Mouse (Mus musculus): ENCODE measurements at regions not wholly inside any gene's neighbourhood (a gene's known extent, or its start where the extent isn't known, plus 50 kb on each side); places are given as distances from the start of the nearest gene placed in this dataset.

- no peak for DNase-seq
These were observed 974.4 kb downstream of the Epha4 start for GRCm38 (mm10) chr1:76540529-76540928.

- no peak for DNase-seq
These were observed 964.0 kb downstream of the Epha4 start for GRCm38 (mm10) chr1:76550876-76551275.

GRCm38 (mm10) chr1:76559441-76559840 lies 955.4 kb downstream of the Epha4 start:
- DNase-seq, result no peak

- DNase-seq, result no peak
These were observed 939.4 kb downstream of the Epha4 start for GRCm38 (mm10) chr1:76575487-76575886.

- DNase-seq, result no peak
These were observed 929.0 kb downstream of the Epha4 start for GRCm38 (mm10) chr1:76585921-76586320.

GRCm38 (mm10) chr1:76625831-76626230 lies 889.1 kb downstream of the Epha4 start:
- DNase-seq, result no peak

GRCm38 (mm10) chr1:76629861-76630260 lies 885.0 kb downstream of the Epha4 start:
- DNase-seq, result no peak

GRCm38 (mm10) chr1:76634071-76634470 lies 880.8 kb downstream of the Epha4 start:
- DNase-seq, result no peak

GRCm38 (mm10) chr1:76637268-76638009 lies 877.4 kb downstream of the Epha4 start:
- no peak for DNase-seq

- no peak for DNase-seq
These were observed 876.9 kb downstream of the Epha4 start for GRCm38 (mm10) chr1:76638010-76638400.

GRCm38 (mm10) chr1:76641181-76641711 lies 873.6 kb downstream of the Epha4 start:
- DNase-seq, result no peak

GRCm38 (mm10) chr1:76642703-76643102 lies 872.2 kb downstream of the Epha4 start:
- no peak for DNase-seq

GRCm38 (mm10) chr1:76644895-76645294 lies 870.0 kb downstream of the Epha4 start:
- DNase-seq, result no peak

- DNase-seq, result no peak
These were observed 860.1 kb downstream of the Epha4 start for GRCm38 (mm10) chr1:76654826-76655225.

- DNase-seq, result no peak
These were observed 856.7 kb downstream of the Epha4 start for GRCm38 (mm10) chr1:76658228-76658627.

- no peak for DNase-seq
These were observed 854.7 kb downstream of the Epha4 start for GRCm38 (mm10) chr1:76660146-76660545.

- DNase-seq, result no peak
These were observed 850.5 kb downstream of the Epha4 start for GRCm38 (mm10) chr1:76664381-76664780.

GRCm38 (mm10) chr1:76676836-76677235 lies 838.1 kb downstream of the Epha4 start:
- no peak for DNase-seq

GRCm38 (mm10) chr1:76705556-76705955 lies 809.3 kb downstream of the Epha4 start:
- no peak for DNase-seq

GRCm38 (mm10) chr1:76717639-76718292 lies 797.1 kb downstream of the Epha4 start:
- no peak for DNase-seq

- DNase-seq, result peak; percentile 12
These were observed 790.4 kb downstream of the Epha4 start for GRCm38 (mm10) chr1:76724453-76724852.

GRCm38 (mm10) chr1:76737003-76737402 lies 777.9 kb downstream of the Epha4 start:
- no peak for DNase-seq

- no peak for DNase-seq
These were observed 777.2 kb downstream of the Epha4 start for GRCm38 (mm10) chr1:76737663-76738062.

- DNase-seq, result no peak
These were observed 742.2 kb downstream of the Epha4 start for GRCm38 (mm10) chr1:76772694-76773093.

Measured in right cerebral cortex, adult 18-20 months (tissue).